Mouse (Mus musculus) kidney, postnatal 36 days (tissue): ENCODE measurements around the gene Hist1h2bh.

Experiments
- DNase-seq, 2 experiments: peaks; one replicate each; pipeline ENCODE4 v3.0.0; 2021 to 2022; ENCODE audit warnings: mixed read lengths in 2 of 2

The Hist1h2bh gene

DNA sequence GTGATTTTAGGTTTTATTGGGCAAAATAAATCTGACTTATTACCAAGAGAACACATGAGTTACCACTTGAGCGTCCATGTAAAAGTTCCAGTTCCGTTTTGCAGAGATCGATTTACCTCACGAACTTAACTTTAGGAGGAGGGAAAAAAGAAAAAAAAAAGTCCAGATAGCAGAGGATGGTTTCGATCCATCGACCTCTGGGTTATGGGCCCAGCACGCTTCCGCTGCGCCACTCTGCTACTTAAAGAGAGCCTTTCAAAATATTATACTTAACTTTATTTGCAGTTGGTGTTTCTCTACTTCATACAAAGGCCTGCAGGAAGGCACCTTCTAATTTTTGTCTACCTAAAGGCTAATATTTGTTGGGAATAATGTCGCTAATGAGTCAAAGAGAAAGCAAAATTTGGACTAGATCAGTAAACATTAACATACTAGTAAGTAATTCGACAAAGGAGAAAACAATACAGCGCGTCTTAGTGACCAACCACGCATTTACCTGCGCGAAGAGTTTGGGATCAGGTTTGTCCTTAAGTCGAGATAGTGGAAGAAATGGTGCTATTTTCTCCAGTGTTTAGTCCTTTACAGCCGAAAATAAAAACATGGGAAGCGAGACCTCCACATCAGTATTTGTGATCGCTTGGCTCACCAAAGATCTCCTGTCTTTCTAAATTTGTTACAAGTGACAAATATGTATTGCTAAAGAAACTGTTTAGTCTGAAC is 12.9 kb downstream of the Hist1h2bh start:
- peak; percentile 58 to 66 for DNase-seq

DNA sequence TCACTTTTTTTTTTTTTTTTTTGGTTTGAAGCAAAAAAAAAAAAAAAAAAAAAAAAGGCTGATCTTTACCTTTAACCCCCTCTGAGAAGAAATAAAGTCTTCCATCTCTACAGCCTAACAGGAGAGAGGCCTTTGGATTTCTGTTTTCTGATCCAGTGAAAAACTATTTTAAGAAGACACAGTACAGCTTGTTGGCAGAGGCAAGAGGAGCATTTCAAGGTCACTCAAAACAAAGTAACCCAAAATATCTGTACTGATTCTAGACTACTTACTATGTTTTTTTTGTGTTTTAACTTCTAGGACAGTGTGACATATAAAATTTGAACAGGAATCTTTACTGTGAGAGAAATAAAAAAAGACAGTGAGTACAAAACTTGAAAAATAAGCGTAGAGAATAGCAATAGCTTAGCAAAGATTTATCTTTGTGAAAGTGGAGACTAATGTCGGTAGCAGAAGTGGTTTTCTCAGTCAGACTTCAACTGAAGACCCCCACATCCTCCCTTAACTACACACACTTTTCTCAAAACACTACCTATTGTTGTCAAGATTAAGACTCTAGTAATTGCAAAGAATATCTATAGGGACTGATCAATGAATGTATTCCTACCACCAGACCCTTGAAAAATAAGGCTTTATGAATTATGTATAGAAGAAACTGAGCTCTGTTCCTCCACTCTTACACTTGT is 13.6 kb downstream of the Hist1h2bh start:
- DNase-seq: no peak

DNA sequence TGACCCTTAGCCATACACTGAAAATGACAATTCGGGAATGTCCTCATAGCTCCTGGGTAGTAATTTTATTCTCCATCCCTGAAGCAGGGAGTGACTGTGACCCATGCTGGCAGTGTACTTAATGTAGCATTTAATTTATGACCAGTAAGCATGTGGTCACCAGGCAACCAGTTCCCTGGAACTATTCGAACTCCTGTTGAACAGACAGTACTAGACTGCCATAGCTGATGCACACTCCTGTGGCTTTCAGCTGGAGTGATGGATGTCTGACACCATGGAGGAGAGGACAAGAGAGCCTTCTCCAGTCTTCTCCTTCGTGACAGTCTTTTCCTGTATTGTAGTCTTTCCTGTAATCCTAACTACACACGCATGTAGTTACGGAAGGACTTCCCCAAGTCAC is 14.2 kb downstream of the Hist1h2bh start:
- DNase-seq: no peak

DNA sequence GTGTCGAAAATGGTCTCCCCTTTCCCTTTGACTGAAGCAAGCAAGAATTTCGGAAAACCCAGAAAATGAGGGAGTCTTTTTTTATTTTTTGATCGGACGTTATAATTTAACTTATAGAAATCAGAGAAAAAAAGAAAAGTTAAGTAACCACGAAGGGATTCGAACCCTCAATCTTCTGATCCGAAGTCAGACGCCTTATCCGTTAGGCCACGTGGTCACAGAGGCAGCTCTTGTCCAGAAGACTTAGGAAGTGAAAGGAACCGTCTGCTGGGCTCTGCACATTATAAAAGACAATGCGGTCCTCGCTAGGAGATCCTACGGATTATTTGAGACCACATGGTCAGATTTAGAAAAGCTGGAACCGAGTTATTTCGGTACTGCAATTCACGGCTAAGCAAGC is 16.9 kb downstream of the Hist1h2bh start:
- peak; percentile 90 to 91 for DNase-seq

DNA sequence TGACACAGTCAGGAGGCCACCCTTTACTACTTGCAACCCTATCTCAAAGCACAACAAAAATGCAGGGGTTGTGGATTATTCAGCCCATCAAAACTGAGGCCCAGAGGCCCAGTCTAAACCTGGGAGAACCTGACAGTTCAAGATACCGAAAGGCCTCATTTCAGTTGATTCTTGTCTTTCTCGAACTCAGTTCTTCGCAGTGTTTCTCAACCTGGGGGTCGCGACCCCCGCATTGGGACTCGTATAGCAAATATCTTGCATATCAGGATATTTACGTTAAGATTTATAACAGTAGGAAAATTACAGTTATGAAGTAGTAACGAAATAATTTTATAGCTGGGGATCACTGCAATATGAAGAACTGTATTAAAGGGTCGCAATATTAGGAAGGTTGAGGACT is 17.3 kb downstream of the Hist1h2bh start:
- DNase-seq: peak in 1 of 2 experiments; percentile 7

DNA sequence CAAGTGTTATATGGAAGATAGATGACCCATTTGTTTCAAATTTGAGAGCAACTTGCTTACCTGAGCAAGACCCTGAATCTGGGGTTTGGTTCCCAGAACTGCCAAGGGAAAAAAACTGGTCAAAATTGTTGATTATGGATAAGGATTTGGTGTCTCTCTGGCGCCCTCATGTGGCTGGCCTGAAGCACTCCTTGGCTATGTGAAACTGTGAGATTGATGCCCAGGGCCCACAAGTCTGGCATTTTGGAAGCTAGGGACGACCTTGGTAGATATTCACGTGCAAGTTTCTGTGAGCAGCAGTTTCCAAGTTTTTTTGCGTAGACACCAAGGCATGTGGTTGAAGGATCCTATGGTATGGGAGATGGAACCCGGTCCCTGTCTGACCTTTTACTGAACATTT is 18.5 kb downstream of the Hist1h2bh start:
- peak; percentile 60 to 82 for DNase-seq

DNA sequence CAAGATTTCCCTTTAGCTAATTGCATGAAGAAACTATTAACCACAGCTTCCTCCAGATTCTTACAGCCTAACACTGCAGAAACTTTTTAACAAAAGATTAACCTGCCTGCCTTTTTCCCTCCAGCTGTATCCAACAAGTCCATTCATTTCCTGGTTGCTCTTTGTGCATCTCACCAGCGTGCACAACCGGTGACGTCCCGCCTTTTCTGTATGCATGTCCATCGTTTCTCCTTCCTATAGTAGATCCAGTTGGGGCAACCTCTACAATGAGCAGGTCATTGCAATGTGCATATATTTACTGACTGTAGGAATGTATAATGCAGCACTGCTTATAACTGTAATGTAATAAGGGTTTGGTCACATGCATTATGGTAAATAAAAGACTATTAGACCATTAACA is 19.2 kb downstream of the Hist1h2bh start:
- no peak for DNase-seq

DNA sequence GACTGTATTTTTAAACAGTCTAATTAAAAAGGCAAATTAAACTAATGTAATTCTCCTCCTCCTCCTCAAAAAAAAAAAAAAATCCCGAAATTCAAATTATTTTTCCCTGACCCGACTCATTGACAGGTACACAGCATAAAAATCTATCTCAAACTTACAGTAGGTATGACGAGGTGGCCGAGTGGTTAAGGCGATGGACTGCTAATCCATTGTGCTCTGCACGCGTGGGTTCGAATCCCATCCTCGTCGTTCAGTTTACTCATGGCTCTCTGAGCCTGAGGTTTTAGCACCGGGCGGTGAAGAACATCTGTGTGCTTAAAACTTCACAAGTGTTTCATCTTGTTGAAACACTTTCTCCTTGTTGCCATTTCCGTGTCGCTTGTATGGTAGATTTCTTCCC is 21.5 kb downstream of the Hist1h2bh start:
- peak; percentile 74 to 82 for DNase-seq

DNA sequence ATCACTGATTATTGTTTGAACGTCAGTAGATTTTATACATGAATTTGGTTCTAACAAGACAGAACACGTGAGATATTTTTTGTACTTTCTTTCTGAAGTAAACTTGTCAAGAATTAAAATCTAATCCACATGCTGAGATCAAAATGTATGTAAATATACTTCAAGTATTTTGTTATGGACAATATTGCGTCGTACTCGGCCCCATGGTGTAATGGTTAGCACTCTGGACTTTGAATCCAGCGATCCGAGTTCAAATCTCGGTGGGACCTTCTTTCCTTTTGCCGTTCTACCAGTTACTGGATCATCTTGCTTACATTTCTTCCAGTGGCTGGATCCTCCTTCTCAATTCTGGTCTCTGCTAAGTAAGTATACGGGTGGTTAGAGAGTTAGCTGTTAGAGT is 23.8 kb downstream of the Hist1h2bh start:
- DNase-seq: peak; percentile 76 to 79

DNA sequence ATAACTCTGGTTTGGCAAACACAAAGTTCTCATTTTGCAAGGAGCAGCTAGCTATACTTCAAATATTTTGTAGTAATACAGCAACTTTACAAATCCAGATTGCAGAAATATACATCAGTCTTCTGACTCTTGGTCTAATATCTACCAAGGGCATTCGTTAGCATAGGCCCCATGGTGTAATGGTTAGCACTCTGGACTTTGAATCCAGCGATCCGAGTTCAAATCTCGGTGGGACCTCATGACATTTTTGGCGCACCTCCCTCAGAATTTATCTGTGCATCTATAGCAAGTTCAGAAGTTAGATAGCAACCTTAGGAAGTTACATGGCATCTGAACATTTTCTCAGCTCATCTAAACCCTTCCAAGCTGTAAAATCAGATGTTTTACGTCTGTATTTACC is 24.3 kb downstream of the Hist1h2bh start:
- peak; percentile 74 to 77 for DNase-seq

DNA sequence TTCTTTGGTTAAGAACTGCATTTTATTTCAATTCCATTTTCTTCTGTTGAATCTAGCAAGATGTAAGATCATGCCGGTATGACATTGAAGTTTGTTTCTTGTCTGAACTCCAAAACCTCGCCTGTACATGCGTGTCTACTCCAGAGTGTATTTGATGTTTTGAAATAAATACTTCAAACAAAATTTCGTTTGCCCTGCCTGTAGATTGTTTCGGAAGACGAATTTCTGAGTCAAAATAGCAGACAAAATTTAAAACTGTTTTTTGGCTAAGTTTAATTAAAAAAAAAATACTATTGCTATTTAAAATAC is 24.9 kb downstream of the Hist1h2bh start:
- DNase-seq: no peak

DNA sequence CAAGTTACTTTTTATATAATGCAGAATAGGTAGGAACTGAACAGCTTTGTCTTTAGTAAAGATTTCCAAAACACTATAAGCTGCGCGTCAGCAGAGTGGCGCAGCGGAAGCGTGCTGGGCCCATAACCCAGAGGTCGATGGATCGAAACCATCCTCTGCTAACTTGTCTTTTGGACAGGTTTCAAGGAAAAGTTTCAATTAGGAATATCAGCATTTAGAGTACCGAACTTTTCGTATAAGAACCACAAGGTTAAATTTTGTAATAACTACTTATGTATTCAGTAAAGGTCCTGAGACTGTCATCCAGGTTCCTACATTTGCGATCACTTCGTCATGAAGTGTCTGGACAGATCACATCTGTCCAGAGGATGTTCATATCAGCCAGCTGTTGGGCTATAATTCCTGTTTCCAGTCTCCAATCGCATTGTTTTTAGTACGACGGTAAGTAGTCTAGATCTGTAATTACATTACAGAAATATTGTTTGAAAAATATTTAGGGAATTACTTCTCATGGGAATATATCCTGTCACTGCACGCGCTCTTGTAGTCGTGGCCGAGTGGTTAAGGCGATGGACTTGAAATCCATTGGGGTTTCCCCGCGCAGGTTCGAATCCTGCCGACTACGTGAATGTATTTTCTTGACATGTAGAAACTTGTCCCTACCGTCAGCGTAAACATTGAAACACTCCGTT is 25.4 kb downstream of the Hist1h2bh start:
- DNase-seq: peak; percentile 89 to 90

DNA sequence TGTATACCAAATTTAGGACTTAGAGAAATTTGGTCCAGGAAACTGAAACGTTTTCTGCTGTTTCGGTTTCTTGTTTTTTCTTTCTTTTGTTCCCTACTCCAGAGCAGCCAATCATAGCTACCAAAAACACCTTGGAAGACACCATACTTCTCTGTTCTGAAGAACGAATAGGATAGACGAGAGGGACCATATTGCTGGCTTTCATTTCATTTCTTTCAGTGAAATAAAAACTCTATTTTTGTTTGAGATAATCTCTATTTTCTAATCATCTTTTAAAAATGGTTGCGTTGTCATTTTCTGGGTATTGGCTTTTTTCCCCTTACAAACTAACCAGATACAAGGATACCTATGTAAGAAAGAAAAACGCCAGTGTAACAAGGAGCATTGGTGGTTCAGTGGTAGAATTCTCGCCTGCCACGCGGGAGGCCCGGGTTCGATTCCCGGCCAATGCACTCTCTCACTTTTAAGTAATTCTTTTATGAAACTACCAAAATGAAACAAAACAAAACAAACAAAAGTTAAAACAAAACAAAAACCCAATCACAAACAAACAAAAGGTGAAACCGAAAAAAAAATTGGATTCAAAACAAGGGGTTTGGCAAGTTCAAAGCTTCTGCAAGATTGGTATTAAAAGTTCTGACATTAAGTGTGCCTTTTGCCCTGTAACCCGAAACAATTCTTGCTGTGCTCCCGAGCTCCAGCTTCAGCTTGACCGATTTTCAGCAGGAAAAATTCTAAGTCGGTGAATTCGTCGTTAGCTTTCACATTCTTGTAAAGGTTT is 26.2 kb downstream of the Hist1h2bh start:
- peak; percentile 78 to 89 for DNase-seq

DNA sequence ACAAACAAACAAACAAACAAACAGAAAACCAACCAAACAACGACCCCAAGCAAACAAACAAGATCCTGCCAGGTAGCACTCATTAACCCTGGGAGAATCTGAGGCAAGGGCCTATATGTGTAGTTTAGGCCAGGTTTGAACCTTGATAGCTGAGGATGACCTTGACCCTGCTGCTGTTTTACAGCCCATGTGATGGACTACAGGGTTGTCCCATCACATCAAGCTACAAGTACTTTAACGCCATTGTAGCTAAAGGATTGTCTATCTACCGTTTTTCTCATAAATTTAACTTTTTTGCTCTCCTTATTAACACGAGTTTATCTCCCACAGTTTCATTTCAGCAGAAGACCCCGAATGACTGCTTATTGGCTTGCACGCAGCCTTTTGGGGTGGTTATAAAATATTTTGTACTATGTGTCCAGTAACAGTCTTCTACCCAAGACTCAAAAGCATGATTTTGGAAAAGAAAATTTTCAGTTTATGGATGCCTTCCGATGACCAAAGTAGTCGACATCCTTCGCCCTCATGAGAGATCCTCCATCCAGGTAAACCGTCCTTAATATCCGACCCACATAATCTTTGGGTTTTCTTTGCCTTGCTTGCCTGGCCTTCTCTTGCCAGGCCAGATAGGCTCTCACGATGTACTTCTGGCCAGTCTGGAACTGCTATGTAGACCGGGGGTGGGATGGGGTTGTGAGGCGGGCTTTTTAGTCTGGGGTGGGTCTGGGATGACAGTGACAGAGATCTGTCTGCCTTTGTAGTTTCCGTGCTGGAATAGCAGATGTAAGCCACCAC is 27.2 kb downstream of the Hist1h2bh start:
- DNase-seq: no peak

DNA sequence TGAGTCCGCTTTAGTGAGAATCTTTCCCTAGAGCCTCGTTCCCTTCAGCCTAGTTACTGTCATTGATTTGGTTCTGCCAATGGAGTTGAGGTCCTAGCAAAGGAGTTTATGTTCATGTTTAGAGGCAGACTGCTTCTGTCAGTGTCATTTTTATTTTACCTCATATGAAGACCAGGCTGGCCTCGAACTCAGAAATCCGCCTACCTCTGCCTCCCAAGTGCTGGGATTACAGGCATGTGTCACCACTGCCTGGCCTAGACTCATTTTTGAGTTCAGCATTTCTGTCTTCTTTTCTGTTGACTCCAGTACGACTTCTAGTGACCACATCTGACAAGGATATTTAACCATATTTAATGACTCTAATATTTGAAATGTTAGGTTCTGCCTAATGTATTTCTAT is 27.9 kb downstream of the Hist1h2bh start:
- no peak for DNase-seq

DNA sequence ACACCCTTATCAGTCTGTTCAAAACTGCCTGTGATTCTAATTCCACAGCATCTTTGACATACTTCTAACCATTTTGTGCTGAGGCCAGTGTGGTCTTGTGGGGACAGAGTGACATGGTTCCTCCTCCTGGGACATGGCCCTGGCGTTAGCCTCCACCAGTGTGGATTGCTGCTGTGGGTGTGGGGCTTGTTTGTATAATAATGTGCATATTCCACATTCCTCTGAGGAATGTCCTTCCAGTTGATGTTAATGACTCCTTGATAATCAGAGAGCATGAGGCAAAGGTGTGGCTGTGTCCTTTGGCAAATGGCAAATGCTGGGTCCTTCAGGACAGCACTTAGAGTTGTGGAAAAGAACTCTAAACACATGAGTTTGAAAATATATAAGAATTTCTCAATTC is 29.7 kb downstream of the Hist1h2bh start:
- no peak for DNase-seq

DNA sequence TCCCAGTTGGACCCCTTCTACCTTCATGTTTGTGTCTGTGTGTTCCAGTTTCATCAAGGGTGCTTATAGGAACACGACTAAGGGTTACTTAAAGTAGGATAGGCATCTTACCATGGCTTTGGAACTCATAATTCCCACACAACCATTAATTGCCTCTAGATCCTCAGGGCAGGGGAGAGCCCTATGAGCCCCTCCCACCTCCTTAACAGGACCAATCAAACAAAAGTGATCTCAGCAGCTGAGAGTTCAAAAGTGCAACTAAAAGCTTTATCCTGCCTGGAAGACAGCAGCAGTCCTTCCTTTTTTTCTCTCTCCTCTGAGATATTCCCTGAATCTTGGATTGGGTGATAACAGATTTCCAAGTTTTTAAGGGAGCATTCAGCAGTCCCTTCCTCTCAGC is 33.1 kb downstream of the Hist1h2bh start:
- no peak for DNase-seq

DNA sequence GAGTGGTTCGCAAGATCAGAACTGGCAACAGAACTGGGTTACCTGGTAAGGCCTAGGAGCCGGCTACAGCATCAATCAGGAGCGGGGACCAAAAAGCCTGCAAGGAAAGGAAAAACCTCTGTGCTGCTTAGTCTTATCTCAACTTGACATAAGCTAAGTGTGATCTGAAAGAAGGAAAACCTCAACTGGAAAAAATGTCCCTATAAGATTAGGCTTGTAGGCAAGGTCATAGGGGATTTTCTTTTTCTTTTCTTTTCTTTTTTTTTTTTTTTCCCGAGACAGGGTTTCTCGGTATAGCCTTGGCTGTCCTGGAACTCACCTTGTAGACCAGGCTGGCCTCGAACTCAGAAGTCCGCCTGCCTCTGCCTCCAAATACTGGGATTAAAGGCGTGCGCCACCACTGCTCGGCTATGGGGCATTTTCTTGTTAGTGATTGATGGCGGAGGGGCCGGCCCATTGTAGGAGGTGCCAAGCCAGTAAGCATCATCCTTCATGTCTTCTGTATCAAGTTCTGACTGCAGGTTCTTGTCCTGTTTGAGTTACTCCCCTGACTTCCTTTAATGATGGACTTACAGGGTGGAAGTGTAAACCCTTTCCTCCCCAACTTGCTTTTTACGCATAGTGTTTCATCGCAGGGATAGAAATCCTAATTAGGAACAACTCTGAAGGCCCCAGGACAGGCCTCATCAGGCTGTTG is 36.2 kb downstream of the Hist1h2bh start:
- DNase-seq: no peak

DNA sequence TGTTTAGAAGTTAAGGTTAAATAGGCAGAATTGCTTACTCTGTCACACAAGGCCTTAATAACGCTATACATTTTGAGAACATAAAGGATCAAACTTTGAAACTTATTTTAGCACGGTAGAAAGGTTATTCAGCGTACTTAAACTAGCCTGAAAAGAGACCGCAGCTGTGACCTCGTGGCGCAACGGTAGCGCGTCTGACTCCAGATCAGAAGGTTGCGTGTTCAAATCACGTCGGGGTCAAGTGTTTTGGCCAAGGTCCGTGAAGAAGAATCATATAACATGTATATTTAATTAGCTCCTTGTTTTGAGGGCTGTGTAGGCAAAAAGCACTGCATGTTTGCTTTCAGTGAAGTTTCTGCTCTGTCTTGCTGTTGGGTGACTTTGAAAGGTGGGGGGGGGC is 36.8 kb downstream of the Hist1h2bh start:
- DNase-seq: peak in 1 of 2 experiments; percentile 6

DNA sequence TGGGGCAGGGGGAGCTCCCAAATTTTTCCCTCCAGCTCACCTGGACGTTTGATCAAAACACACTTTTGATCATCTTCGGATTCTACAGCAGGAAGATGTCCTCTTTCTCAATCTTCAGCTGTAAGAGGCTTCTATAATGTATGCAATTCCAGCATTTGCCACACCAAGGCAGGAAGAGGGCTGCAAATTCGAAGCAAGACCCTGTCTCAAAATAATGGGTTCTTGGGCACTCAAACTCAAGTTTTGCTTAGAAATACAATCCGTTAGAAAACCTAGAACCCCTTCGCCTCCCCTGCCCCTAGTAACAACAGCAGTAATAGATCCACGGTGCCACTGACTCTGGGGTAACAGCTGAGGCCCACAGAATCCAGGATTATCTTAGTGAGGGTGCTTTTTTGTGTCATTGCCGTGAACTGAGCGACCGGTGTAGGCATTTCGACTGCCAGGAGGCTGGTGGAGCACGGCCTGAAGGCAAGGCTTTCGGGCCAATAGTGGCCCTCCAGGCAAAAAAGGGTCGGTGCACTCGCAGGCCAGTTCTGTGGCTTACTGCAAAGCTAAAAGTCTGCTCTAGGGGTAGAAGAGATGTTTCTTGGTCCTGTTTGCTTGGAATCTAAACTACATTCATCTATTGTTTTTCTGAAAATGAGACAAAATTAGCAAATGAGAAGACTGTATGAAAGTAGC is 37.4 kb downstream of the Hist1h2bh start:
- no peak for DNase-seq

DNA sequence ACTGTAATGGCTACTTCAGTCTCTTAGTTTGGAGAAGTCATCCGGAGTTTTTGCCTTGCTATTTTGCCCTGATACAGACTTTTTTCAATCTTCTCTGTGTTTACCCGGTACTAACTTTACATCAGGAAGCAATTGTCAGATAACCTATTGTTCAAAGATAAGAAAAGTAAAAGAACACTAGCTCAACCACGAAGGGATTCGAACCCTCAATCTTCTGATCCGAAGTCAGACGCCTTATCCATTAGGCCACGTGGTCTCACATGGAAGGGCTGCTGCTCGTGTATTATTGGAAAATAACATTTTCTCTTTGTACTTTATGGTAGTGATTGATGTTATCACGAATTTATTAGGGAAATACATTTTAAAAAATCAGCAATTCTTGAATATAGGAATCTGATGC is 39.4 kb downstream of the Hist1h2bh start:
- DNase-seq: peak in 1 of 2 experiments; percentile 39
